Mouse (Mus musculus) forebrain, embryonic 13.5 days (tissue): Measurements from ENCODE around the gene Igf2. TPM values are rescaled to one million over a fixed set of nuclear protein-coding genes. Genes with fewer than 3 reads are reported as not detected.

Experiments
- ATAC-seq: fragments of 200-750 bp; cut with Nextera tagmentation; 2 replicates; pipeline ENCODE4 v1.8.0; 2017
- H3K27ac ChIP-seq: fragments of 300-500 bp; sonication (generic); 2 replicates; pipeline ENCODE4 v1.5.1; 2015; ENCODE audit warnings: inconsistent platforms, mild to moderate bottlenecking, moderate library complexity
- H3K27me3 ChIP-seq: fragments of 300-500 bp; sonication (generic); 2 replicates; pipeline ENCODE4 v1.6.1; 2015; ENCODE audit warnings: mild to moderate bottlenecking, inconsistent platforms
- H3K36me3 ChIP-seq: fragments of 300-500 bp; sonication (generic); 2 replicates; pipeline ENCODE4 v1.6.1; 2015; ENCODE audit warnings: mild to moderate bottlenecking, inconsistent platforms; ENCODE audit not compliant: poor library complexity, severe bottlenecking
- H3K4me1 ChIP-seq: fragments of 300-500 bp; sonication (generic); 2 replicates; pipeline ENCODE4 v1.6.1; 2015; ENCODE audit warnings: inconsistent platforms
- H3K4me2 ChIP-seq: fragments of 300-500 bp; sonication (generic); 2 replicates; pipeline ENCODE4 v1.6.1; 2015; ENCODE audit warnings: inconsistent platforms, mild to moderate bottlenecking, moderate library complexity
- H3K4me3 ChIP-seq: fragments of 300-500 bp; sonication (generic); 2 replicates; pipeline ENCODE4 v1.5.1; 2015; ENCODE audit warnings: mild to moderate bottlenecking, inconsistent platforms
- H3K9ac ChIP-seq: fragments of 300-500 bp; sonication (generic); 2 replicates; pipeline ENCODE4 v1.6.1; 2015; ENCODE audit warnings: mild to moderate bottlenecking, inconsistent platforms
- H3K9me3 ChIP-seq: fragments of 300-500 bp; sonication (generic); replicated peaks from 2 replicates; pipeline ENCODE4 v1.6.1; 2016; ENCODE audit warnings: inconsistent platforms
- WGBS: fragments of 180-500 bp; shearing (Covaris S2); methylation state at CpG from one replicate; pipeline ENCODE4 v1.1.7; 2015; 5-methylcytosine and 5-hydroxymethylcytosine counted together
- polyA plus RNA-seq: library from polyadenylated mRNA; unstranded; fragments of >200 nt; fragmentation: Nextera tagmentation; extraction: Ambion mirVana; gene quantifications from 2 replicates; pipeline ENCODE4 v1.2.1, GENCODE M21; 2015

Igf2 gene
- polyA plus RNA-seq: 56.6 and 57.6 TPM in 2 replicates

DNA sequence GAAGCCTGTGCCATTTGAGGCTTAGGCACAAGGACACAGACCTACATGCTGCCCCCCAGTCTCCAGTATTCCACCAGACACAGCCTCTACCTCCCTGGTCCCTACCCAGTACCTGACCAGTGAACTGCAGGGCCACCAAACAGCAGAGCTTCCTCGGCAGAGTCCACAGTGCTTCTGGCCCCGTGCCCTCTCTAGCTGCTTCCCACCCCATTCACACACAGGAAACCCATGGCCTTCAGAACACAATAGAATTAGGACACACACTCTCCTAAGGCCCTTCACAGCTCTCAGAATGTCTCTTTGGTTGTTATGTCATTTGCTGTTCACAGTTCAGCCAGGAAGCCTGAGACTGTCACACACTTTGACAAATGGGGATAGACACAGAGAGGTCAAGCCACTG is at the start of gene Igf2:
Gene Igf2 (minus strand): TSS at position 158 of the 400 bp plus-strand sequence.
- 84% methylated on average over 2 of the region's 2 CpGs for WGBS
- H3K4me1 ChIP-seq: no peaks in the 10 kb centered on the region
- no peak within 1 kb of the TSS for H3K4me3 ChIP-seq

DNA sequence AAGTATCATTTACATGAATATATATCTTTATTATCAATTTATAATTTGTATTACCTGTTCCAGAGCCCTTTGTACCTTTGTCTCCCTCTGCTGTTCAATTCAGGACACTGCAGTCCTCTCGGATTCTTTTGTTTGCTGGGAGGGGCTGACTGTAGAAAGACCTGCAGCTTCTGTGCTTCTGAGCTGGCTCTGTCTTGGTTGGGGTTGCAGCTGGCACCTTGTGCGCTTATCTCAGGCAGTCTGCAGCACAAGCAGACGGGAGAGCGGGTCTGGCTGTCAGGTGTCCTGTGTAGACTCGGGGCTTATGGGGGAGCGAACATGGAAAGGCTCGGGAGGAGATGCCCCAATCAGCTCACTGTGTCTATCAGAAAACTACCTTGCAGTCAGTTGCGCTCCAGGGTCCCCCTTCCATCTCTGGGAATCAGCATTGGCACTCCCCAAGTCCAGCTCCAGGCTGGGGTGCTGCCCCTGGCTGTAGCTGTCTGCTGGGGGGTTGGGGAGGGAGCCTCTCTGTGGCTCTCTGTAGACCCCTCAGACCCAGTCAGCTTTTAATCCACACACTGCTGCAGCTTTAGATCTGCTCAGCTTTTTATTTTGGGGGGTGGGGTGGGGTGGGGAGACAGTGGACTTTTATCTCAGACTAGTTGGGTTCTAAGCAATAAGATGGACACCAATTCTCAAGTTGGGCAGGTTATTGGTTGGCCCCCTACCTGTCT is 48.3 kb upstream of the Igf2 start:
- peak; percentile 55; the same call in 1 of the 2 replicates for ATAC-seq
- WGBS: 10% methylated on average over 8 of the region's 8 CpGs
- H3K27me3 ChIP-seq: 0 out of 2 replicates have a peak, but pooled peaks cover 4% of the 10 kb centered on the region

More for the DNA sequence above, at the start of gene Igf2:
- peaks cover 56% of the 10 kb centered on the region for H3K27me3 ChIP-seq
- no peak within 1 kb of the TSS for H3K9ac ChIP-seq
- H3K4me2 ChIP-seq: no peak within 1 kb of the TSS
- no peak within 1 kb of the TSS for H3K27ac ChIP-seq
- peaks cover 10% of the 10 kb centered on the region for H3K9me3 ChIP-seq
- ATAC-seq: no peak
- H3K36me3 ChIP-seq: no peaks in the 10 kb centered on the region

DNA sequence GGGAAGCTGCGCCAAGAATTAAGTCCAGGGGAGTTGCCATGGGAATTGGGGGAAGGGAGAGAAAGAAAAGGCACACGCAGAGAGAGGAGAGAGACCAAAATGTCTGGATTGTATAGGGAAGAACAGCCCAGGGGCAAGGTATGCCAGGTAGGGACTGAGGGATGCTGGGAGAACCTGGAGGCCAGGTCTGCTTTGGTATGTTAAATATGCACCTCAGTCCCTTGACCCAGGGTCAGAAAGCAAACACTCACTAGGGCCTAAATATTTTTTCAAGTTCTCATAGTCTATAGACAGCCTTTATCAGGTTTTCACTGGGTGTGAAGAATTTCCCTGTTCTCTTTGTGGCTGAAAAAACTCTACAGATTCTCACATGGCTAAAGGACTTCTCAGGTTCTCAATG is 40.3 kb upstream of the Igf2 start:
- H3K9ac ChIP-seq: no peak overlapping the region
- no peak overlapping the region for H3K4me2 ChIP-seq
- no peak for ATAC-seq
- no peak overlapping the region for H3K27ac ChIP-seq
- no peaks in the 10 kb centered on the region for H3K36me3 ChIP-seq
- 83% methylated on average over 2 of the region's 2 CpGs for WGBS
- H3K4me3 ChIP-seq: no peak overlapping the region
- no peaks in the 10 kb centered on the region for H3K9me3 ChIP-seq
- no peaks in the 10 kb centered on the region for H3K27me3 ChIP-seq
- no peaks in the 10 kb centered on the region for H3K4me1 ChIP-seq

More for the DNA sequence above, 48.3 kb upstream of the Igf2 start:
- H3K9me3 ChIP-seq: no peaks in the 10 kb centered on the region
- H3K4me1 ChIP-seq: peaks cover 2% of the 10 kb centered on the region; the same call in 1 of the 2 replicates
- H3K4me3 ChIP-seq: peak overlapping the region; percentile 33
- peak overlapping the region; percentile 60 for H3K4me2 ChIP-seq
- H3K36me3 ChIP-seq: no peaks in the 10 kb centered on the region
- H3K27ac ChIP-seq: no peak overlapping the region
- H3K9ac ChIP-seq: peak overlapping the region; percentile 63

DNA sequence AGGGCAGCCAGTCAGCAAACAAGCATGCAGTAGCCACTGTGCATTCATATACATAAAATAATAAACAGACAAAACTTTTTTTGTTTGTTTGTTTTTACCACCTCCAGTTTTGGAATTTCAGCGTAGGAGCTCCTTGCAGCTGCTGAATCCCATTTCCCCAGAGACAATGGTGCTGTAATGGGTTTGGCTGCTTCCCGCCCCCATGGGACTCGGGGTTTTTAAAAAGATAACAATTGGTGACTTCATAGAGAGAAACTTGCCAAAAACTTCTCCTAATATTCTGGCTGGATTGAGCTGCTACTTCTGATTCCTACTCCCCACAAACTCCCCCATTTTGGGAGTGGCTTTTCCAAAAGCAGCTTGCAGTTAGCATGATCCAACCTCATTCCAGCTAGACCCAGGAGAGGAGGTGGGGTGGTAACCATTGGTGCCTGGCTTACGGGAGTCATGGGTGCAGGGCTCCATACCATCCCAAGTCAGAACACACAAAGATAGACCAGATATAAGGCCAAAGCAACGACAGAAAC is 32.8 kb upstream of the Igf2 start:
- Histone ChIP-seq H3K4me1 (no peaks in the 10 kb centered on the region), H3K4me2 (no peak overlapping the region), H3K9me3 (no peaks in the 10 kb centered on the region), H3K36me3 (no peaks in the 10 kb centered on the region), H3K27ac (no peak overlapping the region), H3K9ac (no peak overlapping the region), H3K27me3 (no peaks in the 10 kb centered on the region), H3K4me3 (no peak overlapping the region)
- 63% methylated on average over 5 of the region's 5 CpGs for WGBS
- no peak for ATAC-seq

DNA sequence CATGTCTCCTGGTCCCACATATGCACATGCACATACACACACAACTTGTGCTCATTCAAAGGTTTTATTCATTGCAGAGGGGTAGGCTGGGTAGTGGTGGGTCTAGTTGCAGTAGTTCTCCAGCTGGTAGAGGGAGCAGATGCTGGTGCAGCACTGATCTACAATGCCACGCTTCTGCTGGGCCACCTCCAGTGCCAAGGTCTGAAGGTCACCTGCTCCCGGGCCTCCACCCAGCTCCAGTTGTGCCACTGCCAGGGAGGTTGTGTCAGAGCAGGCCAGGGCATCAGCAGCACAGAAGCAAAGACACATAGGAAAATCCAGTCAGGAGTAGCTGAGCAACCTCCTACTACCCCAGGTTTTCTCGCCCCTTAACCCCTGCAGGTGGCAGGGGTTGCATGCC is 12.0 kb upstream of the Igf2 start:
- H3K36me3 ChIP-seq: no peaks in the 10 kb centered on the region
- no peak overlapping the region for H3K4me3 ChIP-seq
- H3K9ac ChIP-seq: no peak overlapping the region
- 88% methylated on average over 3 of the region's 3 CpGs for WGBS
- no peaks in the 10 kb centered on the region for H3K27me3 ChIP-seq
- no peaks in the 10 kb centered on the region for H3K4me1 ChIP-seq
- no peaks in the 10 kb centered on the region for H3K9me3 ChIP-seq
- H3K4me2 ChIP-seq: no peak overlapping the region
- no peak overlapping the region for H3K27ac ChIP-seq
- no peak for ATAC-seq

DNA sequence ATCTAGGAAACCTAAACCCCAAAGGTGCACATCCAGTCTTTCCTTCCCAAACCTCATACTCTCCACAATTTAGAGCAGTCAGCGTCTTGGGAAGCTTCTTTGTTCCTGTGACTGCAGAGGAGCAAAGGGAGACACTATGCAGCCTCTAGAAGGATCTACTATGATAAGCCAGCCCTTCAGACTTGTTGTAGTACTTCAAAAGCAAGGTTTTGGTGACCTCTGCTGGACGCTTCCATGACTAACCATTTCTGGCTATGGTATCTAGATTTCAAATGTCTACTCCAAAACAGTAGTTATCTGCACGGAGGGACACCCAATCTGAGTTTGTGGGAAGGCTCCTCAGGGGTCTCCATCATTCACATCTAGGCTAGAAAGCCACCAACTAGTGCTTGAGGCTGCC is 9.0 kb upstream of the Igf2 start:
- H3K9me3 ChIP-seq: no peaks in the 10 kb centered on the region
- H3K27me3 ChIP-seq: no peaks in the 10 kb centered on the region
- no peak overlapping the region for H3K27ac ChIP-seq
- no peaks in the 10 kb centered on the region for H3K4me1 ChIP-seq
- H3K4me3 ChIP-seq: no peak overlapping the region
- no peak overlapping the region for H3K4me2 ChIP-seq
- H3K36me3 ChIP-seq: no peaks in the 10 kb centered on the region
- no peak overlapping the region for H3K9ac ChIP-seq
- WGBS: 10% methylated on average over 3 of the region's 3 CpGs
- no peak for ATAC-seq

DNA sequence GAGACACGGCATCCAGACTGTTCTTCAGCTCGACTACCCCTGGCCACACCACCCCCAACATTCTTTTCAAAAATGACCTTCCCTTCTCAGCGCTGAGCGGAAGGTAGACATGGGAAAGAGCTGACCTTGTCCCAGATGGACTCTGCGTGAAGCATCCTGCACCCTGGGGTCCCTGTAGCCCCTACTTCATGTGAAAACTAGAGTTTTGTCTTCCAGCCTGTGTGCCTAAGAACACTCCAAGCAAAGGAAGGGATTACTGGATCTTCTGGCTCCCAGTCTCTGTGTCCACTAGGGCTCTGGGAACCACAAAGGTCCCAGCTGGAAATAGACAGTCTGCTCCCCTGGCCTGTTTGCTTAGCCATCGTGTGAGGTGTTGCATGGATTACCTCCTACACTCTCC is 8.5 kb upstream of the Igf2 start:
- WGBS: 69% methylated on average over 6 of the region's 6 CpGs

DNA sequence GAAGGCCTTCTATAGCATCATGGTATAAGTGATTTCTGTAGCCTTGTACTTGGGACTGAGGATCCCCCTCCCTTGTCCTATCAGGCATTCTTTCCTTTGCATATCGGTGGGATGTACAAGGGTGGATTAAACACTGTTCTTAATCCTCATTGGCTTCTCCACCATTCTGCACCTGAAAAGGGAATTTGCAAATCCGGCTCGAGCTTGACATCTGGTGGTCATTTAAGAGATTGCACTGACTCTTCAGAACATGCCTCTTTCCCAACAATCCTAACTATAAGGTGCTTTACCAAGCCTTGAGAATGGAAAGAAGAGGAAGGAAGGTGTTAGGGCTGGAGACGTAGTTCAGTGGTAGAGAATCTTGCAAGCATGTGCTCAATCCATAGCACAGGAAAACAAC is 5.5 kb upstream of the Igf2 start:
- Histone ChIP-seq H3K27me3 (peaks cover 2% of the 10 kb centered on the region; the same call in 1 of the 2 replicates), H3K4me1 (no peaks in the 10 kb centered on the region), H3K36me3 (no peaks in the 10 kb centered on the region), H3K4me3 (no peak overlapping the region), H3K9me3 (peaks cover 10% of the 10 kb centered on the region), H3K27ac (no peak overlapping the region), H3K9ac (no peak overlapping the region), H3K4me2 (no peak overlapping the region)
- WGBS: 10% methylated on average over 4 of the region's 4 CpGs
- ATAC-seq: 0 out of 2 replicates have a peak, but pooled peaks have one; percentile 48

More for the DNA sequence above, 8.5 kb upstream of the Igf2 start:
- Histone ChIP-seq H3K36me3 (no peaks in the 10 kb centered on the region), H3K4me3 (no peak overlapping the region), H3K9me3 (peaks cover 3% of the 10 kb centered on the region), H3K4me1 (no peaks in the 10 kb centered on the region), H3K4me2 (no peak overlapping the region), H3K27ac (no peak overlapping the region), H3K27me3 (no peaks in the 10 kb centered on the region), H3K9ac (no peak overlapping the region)
- no peak for ATAC-seq

DNA sequence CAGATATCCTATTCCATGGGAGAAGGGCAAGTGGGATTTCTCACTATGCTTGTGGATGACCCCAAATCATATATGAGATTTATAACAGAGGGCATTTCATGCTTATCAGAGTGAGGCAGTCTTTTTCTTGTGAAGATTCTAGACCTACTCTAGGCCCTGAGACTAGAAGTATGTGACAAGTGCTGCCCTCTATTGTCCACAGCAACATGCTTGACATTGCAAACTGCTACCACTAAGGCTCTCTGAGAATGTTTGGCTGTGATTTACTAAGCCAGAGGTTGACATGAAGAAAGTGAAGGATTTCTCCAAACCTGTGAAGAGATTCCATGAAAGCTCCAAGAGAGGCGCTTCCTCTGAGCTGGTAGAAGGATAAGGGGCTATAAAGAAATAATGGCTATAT is 4.5 kb upstream of the Igf2 start:
- H3K27me3 ChIP-seq: peaks cover 12% of the 10 kb centered on the region
- no peak overlapping the region for H3K9ac ChIP-seq
- no peaks in the 10 kb centered on the region for H3K36me3 ChIP-seq
- WGBS: 88% methylated on average over 1 of the region's 1 CpGs
- no peak overlapping the region for H3K4me3 ChIP-seq
- H3K4me2 ChIP-seq: no peak overlapping the region
- peaks cover 10% of the 10 kb centered on the region for H3K9me3 ChIP-seq
- H3K4me1 ChIP-seq: no peaks in the 10 kb centered on the region
- ATAC-seq: no peak
- H3K27ac ChIP-seq: no peak overlapping the region

DNA sequence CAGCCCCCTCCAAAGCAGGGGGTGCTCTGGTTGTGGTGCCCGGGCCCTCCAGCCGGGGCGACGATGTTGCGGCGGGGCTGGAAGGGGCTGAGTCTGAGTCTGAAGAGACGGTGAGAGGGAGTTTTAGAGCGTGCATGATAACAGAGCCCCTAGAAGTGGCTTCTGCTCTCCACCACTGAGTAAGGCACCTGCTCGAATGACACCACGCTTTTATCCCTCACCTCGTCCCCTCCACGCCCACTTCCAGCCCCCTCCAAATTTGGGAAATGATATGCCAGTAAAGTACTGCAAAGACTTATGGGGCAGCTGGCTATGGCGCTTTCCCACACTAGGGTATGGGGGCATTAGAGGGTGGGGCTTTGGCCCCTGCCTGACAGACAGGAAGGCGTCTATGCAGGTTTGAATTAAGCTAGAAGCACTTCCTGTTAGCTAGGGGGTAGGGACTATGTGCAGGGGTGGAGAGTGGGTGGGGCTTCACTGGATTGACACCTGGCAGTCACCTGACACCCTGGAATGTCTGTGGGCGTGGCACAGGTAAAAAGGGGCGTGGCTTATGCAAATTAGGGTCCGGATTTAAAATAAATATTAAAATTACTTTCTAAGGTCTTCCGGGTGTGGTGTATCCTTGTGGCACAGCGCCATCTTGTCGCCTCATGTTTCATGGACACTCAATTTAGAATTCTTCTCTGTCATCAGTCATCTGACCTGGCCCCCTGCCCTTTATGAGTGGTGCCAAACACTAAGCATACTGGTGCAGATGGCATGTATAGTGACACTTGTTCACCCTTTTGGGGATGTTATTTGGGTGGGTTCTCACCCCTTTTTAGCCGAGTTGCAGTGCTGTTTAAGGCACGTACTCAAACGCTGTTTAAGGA is 3.4 kb upstream of the Igf2 start, which contains the start of gene Gm49394:
Gene Gm49394 (minus strand): TSS at position 192 of the 875 bp plus-strand sequence.
- 82% methylated on average over 23 of the region's 23 CpGs for WGBS

DNA sequence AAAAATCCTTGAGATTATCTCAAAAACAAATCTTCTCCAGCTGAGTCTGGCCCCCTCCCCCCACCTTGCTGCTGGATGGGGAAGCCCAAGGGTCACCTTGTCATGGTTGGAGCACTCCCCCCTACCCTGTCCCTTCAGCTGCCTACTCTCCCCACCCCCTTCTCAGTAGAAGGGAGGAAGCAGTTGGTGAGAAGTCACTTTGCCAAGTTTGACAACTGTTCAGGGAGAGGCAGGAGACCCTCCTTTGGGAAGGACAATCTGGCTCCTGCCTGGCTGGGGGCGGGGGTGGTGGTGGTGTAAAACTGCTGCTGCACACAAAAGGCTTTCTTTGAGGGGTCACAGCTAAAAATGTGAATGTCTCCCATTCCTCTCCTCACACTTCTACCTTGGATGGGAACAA is 1.7 kb upstream of the Igf2 start:
- Histone ChIP-seq H3K9me3 (peaks cover 10% of the 10 kb centered on the region), H3K27me3 (peaks cover 39% of the 10 kb centered on the region), H3K27ac (no peak overlapping the region), H3K4me3 (no peak overlapping the region), H3K9ac (no peak overlapping the region), H3K4me2 (no peak overlapping the region), H3K4me1 (no peaks in the 10 kb centered on the region), H3K36me3 (no peaks in the 10 kb centered on the region)
- 85% methylated on average over 1 of the region's 1 CpGs for WGBS
- ATAC-seq: peak; percentile 26; the same call in 1 of the 2 replicates

More for the DNA sequence above, 3.4 kb upstream of the Igf2 start, which contains the start of gene Gm49394:
- H3K4me1 ChIP-seq: no peaks in the 10 kb centered on the region
- no peak within 1 kb of the TSS for H3K4me2 ChIP-seq
- no peak within 1 kb of the TSS for H3K9ac ChIP-seq
- H3K27ac ChIP-seq: no peak within 1 kb of the TSS
- ATAC-seq: no peak
- peaks cover 23% of the 10 kb centered on the region for H3K27me3 ChIP-seq
- no peaks in the 10 kb centered on the region for H3K36me3 ChIP-seq
- H3K9me3 ChIP-seq: peaks cover 10% of the 10 kb centered on the region
- H3K4me3 ChIP-seq: no peak within 1 kb of the TSS

DNA sequence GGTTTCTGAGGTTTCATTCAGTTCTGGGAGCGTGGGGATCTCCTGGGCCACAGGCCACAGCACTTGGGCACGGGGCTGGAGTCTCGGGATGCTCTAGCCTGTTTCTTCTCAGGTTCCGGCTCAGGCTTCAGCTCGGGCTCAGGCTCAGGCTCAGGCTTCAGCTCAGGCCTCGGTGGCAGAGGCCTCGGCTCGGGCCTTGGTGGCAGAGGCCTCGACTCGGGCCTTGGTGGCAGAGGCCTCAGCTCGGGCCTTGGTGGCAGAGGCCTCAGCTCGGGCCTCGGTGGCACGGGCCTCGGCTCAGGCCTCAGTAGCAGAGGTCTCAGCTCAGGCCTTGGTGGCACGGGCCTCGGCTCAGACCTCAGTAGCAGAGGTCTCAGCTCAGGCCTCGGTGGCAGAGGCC is 905 bp upstream of the Igf2 start:
- H3K9ac ChIP-seq: no peak overlapping the region
- ATAC-seq: no peak
- no peak overlapping the region for H3K4me2 ChIP-seq
- H3K9me3 ChIP-seq: peaks cover 10% of the 10 kb centered on the region
- H3K4me1 ChIP-seq: no peaks in the 10 kb centered on the region
- 92% methylated on average over 18 of the region's 18 CpGs for WGBS
- no peak overlapping the region for H3K27ac ChIP-seq
- no peaks in the 10 kb centered on the region for H3K36me3 ChIP-seq
- H3K4me3 ChIP-seq: no peak overlapping the region
- H3K27me3 ChIP-seq: peaks cover 47% of the 10 kb centered on the region
